Mouse (Mus musculus): ENCODE measurements around the gene Bex3. TPM values are rescaled to one million over a fixed set of nuclear protein-coding genes. Genes with fewer than 3 reads are reported as not detected.
"Not testable (repeated sequence)": the region's sequence is repeated elsewhere in the genome, so short reads cannot be mapped to it uniquely, and the experiment has no call there.

The Bex3 gene
- polyA plus RNA-seq (2012; rRNA removed): 37.3 and 54.9 TPM in 2 replicates

- not testable (repeated sequence) for H3K4me1 ChIP-seq (ENCODE audit: control insufficient read depth, insufficient read depth, low read length); DNase-seq
- WGBS: 35% methylated on average over 13 of the region's 30 CpGs
- H3K4me3 ChIP-seq (replicated peaks; ENCODE audit: extremely low read depth, low read depth, low read length): peak within 1 kb of the TSS; percentile 10
Observed at GRCm38 (mm10) chrX:136269743-136270392, at the start of gene Bex3. Gene Bex3, plus strand, starts transcription at chrX:136270253.

DNA sequence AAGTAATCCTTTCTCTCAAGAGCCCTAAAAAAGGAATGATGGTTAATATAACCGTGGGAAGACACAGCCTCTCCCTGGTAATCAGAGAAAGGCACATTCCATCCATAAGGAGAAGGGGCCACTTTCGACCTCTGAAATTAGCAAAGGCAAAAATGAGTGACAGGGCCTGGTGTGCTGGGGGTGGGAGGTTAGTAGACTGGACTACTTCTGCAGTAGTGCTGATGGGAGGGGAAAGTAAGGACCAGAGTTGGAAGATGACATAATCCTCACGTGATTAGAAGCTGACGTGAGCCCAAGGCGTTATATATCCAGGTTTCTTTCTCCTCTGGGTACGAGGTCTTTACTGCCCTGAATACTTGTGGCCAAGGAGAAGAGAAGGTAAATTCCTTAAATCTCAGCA lies 46.3 kb upstream of the Bex3 start:
- 66% methylated on average over 6 of the region's 6 CpGs for WGBS
- DNase-seq: no peak

DNA sequence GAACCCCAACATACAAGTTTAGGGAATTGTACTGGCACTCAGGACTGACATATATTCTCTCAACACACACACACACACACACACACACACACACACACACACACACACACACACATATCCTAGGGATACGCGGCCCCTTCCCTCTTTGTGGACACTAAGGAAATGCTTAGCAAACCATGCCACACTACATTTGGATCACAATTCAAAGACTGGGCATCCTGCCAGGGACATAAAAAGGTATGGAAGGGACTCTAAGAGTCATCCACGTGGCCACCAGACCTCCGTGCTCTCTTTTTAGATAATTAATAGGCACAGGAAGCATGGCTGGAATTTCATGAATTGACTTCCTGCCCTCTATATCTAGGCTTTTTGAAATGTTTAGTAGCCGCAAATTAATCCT lies 42.3 kb upstream of the Bex3 start:
- TF ChIP-seq POLR2A (IDR thresholded peaks at IDR 0.05; ENCODE audit: borderline replicate concordance, extremely low read depth, low read depth, low read length) (no peak), CTCF (IDR thresholded peaks at IDR 0.05; ENCODE audit: insufficient read depth, low read length) (no peak)
- WGBS: 44% methylated on average over 5 of the region's 5 CpGs
- DNase-seq: no peak

More for the DNA sequence above, 46.3 kb upstream of the Bex3 start:
- TF ChIP-seq CTCF (IDR thresholded peaks at IDR 0.05; ENCODE audit: insufficient read depth, low read length) (no peak), POLR2A (IDR thresholded peaks at IDR 0.05; ENCODE audit: borderline replicate concordance, extremely low read depth, low read depth, low read length) (no peak)
- H3K4me3 ChIP-seq (replicated peaks; ENCODE audit: extremely low read depth, low read depth, low read length): no peak overlapping the region
- no peaks in the 10 kb centered on the region for H3K4me1 ChIP-seq (ENCODE audit: control insufficient read depth, insufficient read depth, low read length)

GRCm38 (mm10) chrX:136238118-136238517 lies 31.9 kb upstream of the Bex3 start:
- Histone ChIP-seq H3K4me3 (replicated peaks; ENCODE audit: extremely low read depth, low read depth, low read length) (no peak overlapping the region), H3K4me1 (ENCODE audit: control insufficient read depth, insufficient read depth, low read length) (no peaks in the 10 kb centered on the region)
- no peak for TF ChIP-seq CTCF (IDR thresholded peaks at IDR 0.05; ENCODE audit: insufficient read depth, low read length)
- no peak for TF ChIP-seq POLR2A (IDR thresholded peaks at IDR 0.05; ENCODE audit: borderline replicate concordance, extremely low read depth, low read depth, low read length)
- peak; percentile 27 for DNase-seq
- 44% methylated on average over 3 of the region's 3 CpGs for WGBS

More for the DNA sequence above, 42.3 kb upstream of the Bex3 start:
- no peaks in the 10 kb centered on the region for H3K4me1 ChIP-seq (ENCODE audit: control insufficient read depth, insufficient read depth, low read length)
- H3K4me3 ChIP-seq (replicated peaks; ENCODE audit: extremely low read depth, low read depth, low read length): no peak overlapping the region

DNA sequence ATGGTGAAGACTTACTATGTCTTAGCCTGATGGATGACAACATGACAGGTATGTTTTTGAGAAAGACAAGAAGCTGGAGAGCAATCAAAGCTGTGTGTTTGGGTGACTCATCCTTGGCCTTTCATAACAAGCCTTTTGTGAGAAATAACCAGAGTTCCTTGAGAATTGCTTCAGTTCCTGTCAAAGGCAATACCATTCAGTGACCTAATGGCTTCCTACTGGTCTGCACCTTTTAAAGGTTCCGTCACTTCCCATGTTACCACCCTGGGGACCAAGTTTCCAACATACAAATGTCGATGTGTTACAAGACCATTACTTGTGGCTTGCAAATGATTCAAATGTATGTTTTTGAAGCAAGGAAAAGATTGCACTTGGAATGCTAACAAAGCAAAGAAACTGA lies 26.9 kb upstream of the Bex3 start:
- 67% methylated on average over 2 of the region's 2 CpGs for WGBS
- H3K4me1 ChIP-seq (ENCODE audit: control insufficient read depth, insufficient read depth, low read length): no peaks in the 10 kb centered on the region; the same call in 1 of the 2 replicates
- H3K4me3 ChIP-seq (replicated peaks; ENCODE audit: extremely low read depth, low read depth, low read length): no peak overlapping the region
- TF ChIP-seq POLR2A (IDR thresholded peaks at IDR 0.05; ENCODE audit: borderline replicate concordance, extremely low read depth, low read depth, low read length): no peak
- TF ChIP-seq CTCF (IDR thresholded peaks at IDR 0.05; ENCODE audit: insufficient read depth, low read length): no peak
- DNase-seq: no peak

GRCm38 (mm10) chrX:136244574-136245229 lies 25.4 kb upstream of the Bex3 start, which contains the start of gene Tceal9:
Gene Tceal9, plus strand, starts transcription at chrX:136245079.
- no peaks in the 10 kb centered on the region; the same call in 1 of the 2 replicates for H3K4me1 ChIP-seq (ENCODE audit: control insufficient read depth, insufficient read depth, low read length)
- no peak for TF ChIP-seq CTCF (IDR thresholded peaks at IDR 0.05; ENCODE audit: insufficient read depth, low read length)
- TF ChIP-seq POLR2A (IDR thresholded peaks at IDR 0.05; ENCODE audit: borderline replicate concordance, extremely low read depth, low read depth, low read length): peak; percentile 83; the same call in 1 of the 2 replicates
- peak within 1 kb of the TSS; percentile 90 for H3K4me3 ChIP-seq (replicated peaks; ENCODE audit: extremely low read depth, low read depth, low read length)
- WGBS: 37% methylated on average over 20 of the region's 20 CpGs
- DNase-seq: peak; percentile 66

- 32% methylated on average over 15 of the region's 15 CpGs for WGBS
- DNase-seq: peak; percentile 20
- TF ChIP-seq CTCF (IDR thresholded peaks at IDR 0.05; ENCODE audit: insufficient read depth, low read length) (no peak), POLR2A (IDR thresholded peaks at IDR 0.05; ENCODE audit: borderline replicate concordance, extremely low read depth, low read depth, low read length) (no peak)
- Histone ChIP-seq H3K4me3 (replicated peaks; ENCODE audit: extremely low read depth, low read depth, low read length) (peak overlapping the region; percentile 90), H3K4me1 (ENCODE audit: control insufficient read depth, insufficient read depth, low read length) (no peaks in the 10 kb centered on the region; the same call in 1 of the 2 replicates)
Observed at GRCm38 (mm10) chrX:136245521-136246071, 24.5 kb upstream of the Bex3 start.

GRCm38 (mm10) chrX:136248811-136249210 lies 21.2 kb upstream of the Bex3 start:
- H3K4me1 ChIP-seq (ENCODE audit: control insufficient read depth, insufficient read depth, low read length): no peaks in the 10 kb centered on the region
- TF ChIP-seq CTCF (IDR thresholded peaks at IDR 0.05; ENCODE audit: insufficient read depth, low read length) (no peak), POLR2A (IDR thresholded peaks at IDR 0.05; ENCODE audit: borderline replicate concordance, extremely low read depth, low read depth, low read length) (no peak)
- H3K4me3 ChIP-seq (replicated peaks; ENCODE audit: extremely low read depth, low read depth, low read length): no peak overlapping the region
- 53% methylated on average over 6 of the region's 6 CpGs for WGBS
- DNase-seq: peak; percentile 12

DNA sequence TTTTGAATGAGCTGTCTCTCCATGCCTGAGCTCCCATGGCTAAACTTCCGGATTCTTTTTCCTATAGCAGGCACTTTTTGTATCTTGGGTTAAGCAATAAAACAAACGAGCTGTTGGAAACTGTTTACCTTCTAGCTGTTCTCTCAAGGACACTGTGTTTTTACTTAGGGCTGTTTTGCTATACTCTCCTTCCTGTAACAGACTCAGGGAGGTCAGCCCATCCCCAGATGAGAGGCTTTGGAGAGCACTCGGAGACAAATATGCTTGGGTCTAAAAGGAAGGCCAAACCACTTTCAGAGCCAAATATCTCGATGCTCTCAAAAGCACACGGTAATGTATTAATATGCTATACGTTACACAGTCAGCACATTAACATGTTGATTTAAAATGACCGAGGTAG lies 20.4 kb upstream of the Bex3 start:
- DNase-seq: no peak
- H3K4me1 ChIP-seq (ENCODE audit: control insufficient read depth, insufficient read depth, low read length): no peaks in the 10 kb centered on the region
- no peak overlapping the region for H3K4me3 ChIP-seq (replicated peaks; ENCODE audit: extremely low read depth, low read depth, low read length)
- TF ChIP-seq CTCF (IDR thresholded peaks at IDR 0.05; ENCODE audit: insufficient read depth, low read length) (no peak), POLR2A (IDR thresholded peaks at IDR 0.05; ENCODE audit: borderline replicate concordance, extremely low read depth, low read depth, low read length) (no peak)
- WGBS: 54% methylated on average over 7 of the region's 7 CpGs
